Mouse (Mus musculus): Measurements from ENCODE around the gene AI597479. TPM values are rescaled to one million over a fixed set of nuclear protein-coding genes. Genes with fewer than 3 reads are reported as not detected.

AI597479 gene
- 25.2 TPM for polyA plus RNA-seq (2014; fragmentation: Illumina TruSeq; extraction: RNeasy Lipid Tissue Mini Kit (QIAGEN cat#74804); ENCODE audit: low replicate concordance)

GRCm38 (mm10) chr1:43098031-43098984, at the start of gene AI597479, which contains the start of gene Tgfbrap1:
Gene AI597479, plus strand, starts transcription at chr1:43098710.
Gene Tgfbrap1, minus strand, starts transcription at chr1:43098637.

Other genes with a start within 250 kb of the AI597479 start
- gene Mrps9, start 247.5 kb upstream of the AI597479 start, polyA plus RNA-seq (2014; fragmentation: Illumina TruSeq; extraction: RNeasy Lipid Tissue Mini Kit (QIAGEN cat#74804); ENCODE audit: low replicate concordance), result 36.1 TPM
- 0.19 TPM for gene Gpr45, start 145.8 kb upstream of the AI597479 start, polyA plus RNA-seq (2014; fragmentation: Illumina TruSeq; extraction: RNeasy Lipid Tissue Mini Kit (QIAGEN cat#74804); ENCODE audit: low replicate concordance)
- gene Tgfbrap1, start 73 bp upstream of the AI597479 start, polyA plus RNA-seq (2014; fragmentation: Illumina TruSeq; extraction: RNeasy Lipid Tissue Mini Kit (QIAGEN cat#74804); ENCODE audit: low replicate concordance), result 6.3 TPM
- gene Fhl2, start 98.3 kb downstream of the AI597479 start, polyA plus RNA-seq (2014; fragmentation: Illumina TruSeq; extraction: RNeasy Lipid Tissue Mini Kit (QIAGEN cat#74804); ENCODE audit: low replicate concordance), result 19.6 TPM

Data from small intestine, adult 10 weeks (tissue).